Mouse (Mus musculus): ENCODE data around the gene Gjd3. TPM values are rescaled to one million over a fixed set of nuclear protein-coding genes. Genes with fewer than 3 reads are reported as not detected.

The Gjd3 gene
- total and polyA plus RNA-seq, 3 experiments: 1.2 TPM; not detected in 2

- DNase-seq: no peak
These were observed 37.8 kb downstream of the Gjd3 start for GRCm38 (mm10) chr11:98944897-98945604.

- no peak for DNase-seq
These were observed 38.9 kb downstream of the Gjd3 start for GRCm38 (mm10) chr11:98943741-98944461.

- peak; percentile 69 for DNase-seq
These were observed 39.7 kb downstream of the Gjd3 start for GRCm38 (mm10) chr11:98942923-98943641.

- peak; percentile 49 for DNase-seq
These were observed 40.3 kb downstream of the Gjd3 start for GRCm38 (mm10) chr11:98942555-98942922.

GRCm38 (mm10) chr11:98941826-98942550 is 40.8 kb downstream of the Gjd3 start:
- DNase-seq: peak; percentile 84

GRCm38 (mm10) chr11:98941341-98941825 is 41.4 kb downstream of the Gjd3 start:
- peak; percentile 68 for DNase-seq

- no peak for DNase-seq
These were observed 42.0 kb downstream of the Gjd3 start for GRCm38 (mm10) chr11:98940776-98941175.

GRCm38 (mm10) chr11:98939953-98940641 is 42.7 kb downstream of the Gjd3 start:
- DNase-seq: peak; percentile 18

- no peak for DNase-seq
These were observed 43.5 kb downstream of the Gjd3 start for GRCm38 (mm10) chr11:98939084-98939952.

- no peak for DNase-seq
These were observed 44.1 kb downstream of the Gjd3 start for GRCm38 (mm10) chr11:98938701-98939083.

- DNase-seq: peak; percentile 78
These were observed 44.7 kb downstream of the Gjd3 start for GRCm38 (mm10) chr11:98937914-98938694.

- peak; percentile 96 for DNase-seq
These were observed 45.4 kb downstream of the Gjd3 start for GRCm38 (mm10) chr11:98937410-98937913.

GRCm38 (mm10) chr11:98936606-98937409 is 46.0 kb downstream of the Gjd3 start:
- peak; percentile 67 for DNase-seq

GRCm38 (mm10) chr11:98936170-98936569 is 46.6 kb downstream of the Gjd3 start:
- peak; percentile 88 for DNase-seq

GRCm38 (mm10) chr11:98935123-98935522 is 47.7 kb downstream of the Gjd3 start:
- DNase-seq: peak; percentile 6

- DNase-seq: peak; percentile 41
These were observed 48.4 kb downstream of the Gjd3 start for GRCm38 (mm10) chr11:98934367-98934766.

GRCm38 (mm10) chr11:98933847-98934246 is 49.0 kb downstream of the Gjd3 start:
- peak; percentile 15 for DNase-seq

GRCm38 (mm10) chr11:98933151-98933550 is 49.7 kb downstream of the Gjd3 start:
- DNase-seq: peak; percentile 97

Measured in adrenal gland, adult 2 months (tissue).